Mouse (Mus musculus) left cerebral cortex, postnatal 14 days (tissue): ENCODE results near the gene Cep63. TPM values are rescaled to one million over a fixed set of nuclear protein-coding genes. Genes with fewer than 3 reads are reported as not detected.

Source experiments
- DNase-seq, 2 experiments: peaks; one replicate each; pipeline ENCODE4 v3.0.0; 2021 to 2022; ENCODE audit warnings: low spot score in 2 of 2, mixed read lengths in 1 of 2
- intact Hi-C: fragments of 180-260 bp; cut with DNase I; formaldehyde crosslinking; loops from one replicate; pipeline ENCODE4 v1.15.1; 2025
- total RNA-seq, 2 experiments: library from RNA; stranded (reverse); gene quantifications; 2 replicates each; pipeline ENCODE4 v1.2.3; 2021

Gene Cep63
- total RNA-seq, 2 experiments from 2014 or later: 23.7 to 25.1 TPM

DNA sequence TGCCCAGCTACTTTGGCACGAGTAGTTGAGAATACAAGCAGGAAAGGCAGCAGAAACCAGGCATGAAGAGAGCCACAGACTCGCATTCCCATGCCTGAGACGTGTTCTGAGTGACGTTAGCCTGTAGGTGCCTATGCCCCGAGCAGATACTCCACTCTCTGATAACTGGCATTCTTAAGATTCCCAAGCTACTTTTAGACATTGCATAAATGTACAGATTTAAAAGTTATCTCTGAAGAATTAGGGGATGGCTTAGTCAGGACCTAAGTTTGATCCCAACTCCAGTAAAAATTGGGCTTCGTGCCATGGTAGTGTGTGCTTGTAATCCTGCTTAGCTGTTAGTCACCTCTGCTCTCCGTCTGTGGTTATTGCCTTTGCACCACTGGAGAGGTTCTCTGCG lies 8.1 kb upstream of the Cep63 start:
- intact Hi-C loops: loop anchor here (2.0 to 10.0 kb wide), 2 partner anchors 232 to 670 kb away; partner anchors contain the start of genes 1300017J02Rik and Topbp1
- DNase-seq: no peak

DNA sequence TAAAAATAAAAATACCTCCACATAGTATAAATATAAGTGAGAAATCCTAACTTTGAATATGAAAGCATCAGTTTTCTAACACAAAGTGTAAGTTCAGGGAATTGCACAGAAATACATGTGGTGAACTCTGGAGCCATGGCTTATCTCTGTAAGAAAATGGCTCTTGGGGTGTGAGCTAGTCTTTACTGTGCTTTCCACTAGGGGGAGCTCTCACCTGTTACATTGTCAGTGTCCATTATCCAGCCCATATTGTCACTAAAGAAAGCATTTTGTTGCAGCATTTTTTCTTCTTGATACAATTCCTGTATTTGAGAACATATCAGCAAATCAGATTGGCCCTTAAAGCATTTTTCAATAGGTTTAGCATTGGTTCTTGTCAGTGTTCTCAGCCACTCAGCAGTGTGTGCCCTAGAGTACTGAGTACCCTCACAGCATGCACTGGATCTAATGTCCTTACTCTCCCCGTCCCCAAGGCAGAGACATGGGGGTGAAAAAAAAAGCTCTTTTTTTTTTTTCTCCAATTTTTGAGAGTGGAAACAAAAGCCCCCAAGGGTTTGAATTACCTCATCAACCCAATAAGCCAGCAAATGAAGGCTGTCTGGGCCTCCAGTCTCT lies 6.7 kb upstream of the Cep63 start:
- DNase-seq: peak; percentile 73 to 78
- intact Hi-C loops: loop anchor here (10.0 kb wide), 1 partner anchor 672 kb away; the partner anchor contains the start of genes 1300017J02Rik and Topbp1

DNA sequence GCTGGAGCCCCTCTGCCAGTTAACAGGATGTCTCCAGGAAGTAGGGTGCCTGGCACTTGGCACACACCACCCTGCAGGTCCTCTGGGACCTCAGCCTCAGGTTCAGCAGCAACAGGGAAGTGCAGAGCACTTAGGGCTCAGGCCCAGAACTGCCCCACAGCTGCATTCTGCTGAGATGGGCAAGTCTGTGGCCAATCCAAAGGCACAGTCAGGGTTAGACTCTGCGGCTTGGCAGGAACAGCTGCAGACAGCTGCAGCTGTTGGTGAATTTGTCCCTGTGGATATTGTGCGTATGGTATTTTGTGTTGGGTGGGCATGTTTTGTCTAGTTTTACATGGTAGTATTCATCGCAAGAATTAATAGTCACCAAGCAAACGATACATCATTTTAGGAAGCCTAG lies 5.8 kb upstream of the Cep63 start:
- no peak for DNase-seq
- intact Hi-C loops: loop anchor here (10.0 kb wide), 1 partner anchor 673 kb away; the partner anchor contains the start of genes 1300017J02Rik and Topbp1

DNA sequence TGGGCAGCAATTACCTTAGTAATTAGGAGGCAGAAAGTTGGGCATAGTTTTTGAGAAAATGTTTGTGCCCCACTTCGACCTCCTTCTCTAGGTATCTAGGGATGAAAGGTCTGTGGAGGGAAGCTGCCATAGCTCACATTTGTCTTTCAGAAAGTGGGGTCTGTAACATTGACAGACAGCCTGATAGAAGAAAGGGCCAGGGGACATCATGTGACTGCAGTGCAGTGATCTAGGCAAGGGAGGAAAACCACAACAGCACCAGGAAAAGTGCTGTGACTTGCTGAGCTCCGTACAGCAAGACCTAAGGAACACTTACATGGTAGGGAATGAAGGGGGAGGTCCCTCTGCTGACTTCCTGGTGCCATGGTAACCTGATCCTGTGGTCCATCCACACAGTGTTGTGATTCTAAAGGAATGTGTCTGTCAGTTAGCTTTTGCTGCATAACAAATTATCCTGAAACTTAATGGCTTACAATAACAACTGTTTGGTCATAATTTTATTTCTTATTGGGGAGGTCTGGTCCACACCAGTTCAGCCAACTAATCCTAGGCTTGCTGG lies 5.3 kb upstream of the Cep63 start:
- intact Hi-C loops: loop anchor here (10.0 kb wide), 1 partner anchor 673 kb away; the partner anchor contains the start of genes 1300017J02Rik and Topbp1
- DNase-seq: no peak

DNA sequence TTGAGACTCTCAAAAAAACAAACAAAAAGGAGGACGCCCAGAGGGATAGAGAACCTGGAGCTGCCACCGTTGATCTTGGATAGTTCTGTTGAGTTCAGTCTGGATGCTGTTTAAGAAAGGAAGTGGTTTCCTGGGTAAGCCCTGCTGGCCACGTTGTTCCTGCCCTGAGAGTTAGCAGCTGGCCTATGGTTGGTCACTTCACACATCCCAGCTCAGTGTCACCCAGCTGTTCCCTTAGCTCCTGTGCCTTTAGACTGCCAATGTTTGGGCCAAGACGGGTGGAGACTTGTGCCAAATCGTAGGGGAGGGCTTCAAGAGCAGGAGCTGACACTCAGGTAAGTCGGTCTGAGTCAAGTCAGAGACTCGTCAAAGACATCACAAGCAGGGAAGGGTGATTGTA lies 2.7 kb upstream of the Cep63 start:
- intact Hi-C loops: no loop called here

DNA sequence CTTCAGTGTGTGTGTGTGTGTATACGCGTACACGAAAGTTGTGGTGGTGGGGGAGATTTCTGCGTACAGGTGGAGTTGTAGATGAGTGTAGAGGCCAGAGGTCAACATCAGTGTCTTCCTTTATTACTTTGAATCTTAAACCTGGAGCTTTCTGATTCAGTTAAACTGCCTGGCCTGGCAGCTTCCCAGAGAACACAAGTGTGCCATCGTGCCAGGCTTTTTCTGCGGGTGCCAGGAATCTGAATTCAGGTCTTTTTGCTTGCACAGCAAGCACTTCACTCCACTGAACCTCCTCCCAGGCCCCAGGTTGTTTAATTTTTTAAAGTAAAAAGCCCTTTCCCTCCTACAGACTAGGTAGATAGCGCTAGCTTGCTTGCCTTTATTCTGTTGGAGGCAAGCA lies 1.1 kb upstream of the Cep63 start:
- intact Hi-C loops: no loop called here
- no peak for DNase-seq

More for the DNA sequence above, 2.7 kb upstream of the Cep63 start:
- DNase-seq: no peak

DNA sequence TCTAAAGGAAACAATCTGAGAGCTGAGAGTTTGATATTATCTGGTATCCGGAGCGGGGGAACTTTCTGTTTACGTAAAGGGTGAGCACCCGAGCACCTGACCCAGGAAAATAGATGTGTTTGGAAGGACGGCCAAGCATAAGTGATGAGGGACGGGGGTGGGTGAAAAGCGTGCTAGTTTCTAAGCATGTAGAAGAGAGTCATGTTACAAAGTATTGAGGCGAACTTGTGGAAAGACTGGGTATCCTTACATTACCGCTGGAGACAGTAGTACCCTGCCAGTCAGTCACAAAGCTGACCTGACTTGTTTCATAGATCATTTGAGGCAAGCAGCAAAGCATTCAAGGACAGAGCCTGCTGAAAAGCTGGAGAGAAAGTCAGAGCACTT lies 498 bp upstream of the Cep63 start:
- no peak for DNase-seq
- intact Hi-C loops: no loop called here

DNA sequence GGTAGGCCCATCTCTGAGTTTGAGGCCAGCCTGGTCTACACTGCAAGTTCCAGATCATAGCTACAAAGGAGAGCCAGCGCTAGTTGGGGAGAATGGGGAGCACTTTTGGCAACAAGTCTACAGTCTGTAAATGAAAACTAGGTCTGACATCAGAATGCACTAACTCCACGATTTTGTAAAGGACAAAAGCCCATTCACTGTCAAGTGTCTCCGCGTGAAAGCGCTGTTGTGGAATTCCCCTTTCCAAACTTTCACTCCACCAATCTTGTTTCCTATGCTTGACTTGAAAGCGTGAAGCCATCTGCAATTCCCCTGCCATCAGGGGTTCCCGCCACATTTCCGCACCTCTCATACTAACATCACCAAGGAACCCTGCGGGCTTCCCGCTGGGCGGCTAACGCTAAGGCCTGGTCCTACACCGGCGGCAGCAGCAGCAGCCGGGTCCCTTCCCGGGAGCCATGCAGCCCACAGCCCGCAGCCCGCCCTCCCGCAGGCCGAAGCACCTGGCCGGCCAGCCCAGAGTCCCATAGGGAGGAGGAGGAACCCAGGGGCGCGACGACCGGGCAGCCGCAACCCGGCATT lies 842 bp downstream of the Cep63 start:
- peak in 1 of 2 experiments; percentile 42 for DNase-seq
- intact Hi-C loops: no loop called here

DNA sequence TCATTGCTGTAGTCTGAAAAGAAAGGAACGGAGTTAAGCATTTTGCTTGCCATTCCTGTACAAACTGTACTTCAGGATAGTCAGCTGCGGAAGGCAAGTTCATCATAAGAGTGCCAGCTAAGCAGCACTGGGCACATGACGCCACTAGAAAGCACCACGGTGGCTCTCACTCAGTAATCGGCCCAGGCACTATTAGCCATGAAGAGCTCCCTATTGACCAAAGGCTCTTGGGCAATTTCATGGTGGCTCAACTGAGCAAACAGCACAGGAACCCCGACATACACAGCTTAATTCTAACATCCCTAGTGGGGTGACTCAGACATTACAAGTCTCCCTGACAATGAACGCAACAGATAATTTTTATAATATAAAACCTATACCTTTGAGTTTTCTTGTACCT lies 2.8 kb downstream of the Cep63 start:
- intact Hi-C loops: no loop called here
- DNase-seq: no peak

DNA sequence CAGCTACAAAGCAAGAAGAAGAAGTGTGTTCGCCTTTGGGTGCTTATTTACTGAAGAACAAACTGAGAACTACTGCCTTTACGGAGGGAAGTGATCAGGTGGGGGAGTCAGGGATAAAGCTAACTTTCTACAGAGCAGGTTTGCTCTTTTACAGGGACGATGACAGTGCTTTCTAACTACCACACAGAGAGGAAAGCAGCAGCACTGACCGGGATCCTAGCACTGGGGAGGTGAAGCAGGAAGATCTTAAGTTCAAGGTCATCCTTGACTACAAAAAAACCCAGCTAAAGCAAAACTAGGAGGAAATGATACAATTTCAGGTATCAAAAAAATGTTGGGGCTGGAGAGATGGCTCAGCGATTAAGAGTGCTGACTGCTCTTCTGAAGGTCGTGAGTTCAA lies 3.5 kb downstream of the Cep63 start:
- intact Hi-C loops: no loop called here
- no peak for DNase-seq

DNA sequence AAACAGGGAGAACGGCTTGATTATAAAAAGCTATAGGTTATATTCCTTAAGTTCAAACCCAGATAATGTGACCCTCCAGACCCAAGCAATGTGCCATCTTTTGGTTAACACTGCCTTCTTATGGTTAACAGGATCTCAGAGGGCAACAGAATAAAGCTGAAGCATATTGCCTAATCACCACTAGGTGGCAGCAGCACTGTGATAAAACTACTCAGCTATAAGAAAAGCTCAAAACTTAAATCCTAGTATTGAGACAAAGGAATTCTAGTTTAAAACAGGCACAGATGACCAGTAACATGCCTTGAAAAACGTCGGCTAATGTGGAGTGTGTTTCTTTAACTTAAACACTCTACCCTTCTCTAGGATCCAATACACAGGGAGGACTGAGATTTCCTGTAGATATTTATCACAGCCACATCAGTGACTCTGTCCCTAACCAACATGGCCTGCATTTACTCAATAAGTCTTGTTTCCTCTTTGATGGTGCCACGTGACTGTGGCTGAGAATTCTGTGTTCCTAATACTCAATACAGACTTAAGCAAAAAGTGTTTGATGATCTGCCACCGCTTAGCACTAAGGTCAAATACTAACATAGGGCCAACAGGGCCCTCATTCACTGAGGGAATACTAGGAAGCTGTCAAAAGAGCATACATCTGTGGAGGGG lies 4.0 kb downstream of the Cep63 start:
- peak; percentile 58 to 66 for DNase-seq
- intact Hi-C loops: no loop called here

DNA sequence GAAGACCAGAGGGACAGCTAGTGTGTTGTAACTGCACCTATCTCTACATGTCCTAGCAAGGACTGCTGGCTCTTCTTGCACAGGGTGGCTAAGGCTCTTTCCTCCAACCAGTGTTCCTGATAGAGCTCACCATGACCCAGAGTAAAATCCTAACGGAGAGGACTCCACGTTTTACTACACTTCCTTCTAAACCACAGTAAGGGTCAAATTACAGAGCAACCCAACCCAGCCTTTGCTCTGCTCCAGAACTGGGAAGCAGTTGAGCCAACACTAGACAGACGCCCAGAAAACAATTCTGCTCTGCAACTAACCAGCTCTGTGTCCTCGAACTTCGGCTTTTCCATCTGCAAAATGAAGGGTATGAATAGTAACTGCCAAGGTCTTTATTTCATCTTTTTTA lies 4.9 kb downstream of the Cep63 start:
- DNase-seq: no peak
- intact Hi-C loops: no loop called here

DNA sequence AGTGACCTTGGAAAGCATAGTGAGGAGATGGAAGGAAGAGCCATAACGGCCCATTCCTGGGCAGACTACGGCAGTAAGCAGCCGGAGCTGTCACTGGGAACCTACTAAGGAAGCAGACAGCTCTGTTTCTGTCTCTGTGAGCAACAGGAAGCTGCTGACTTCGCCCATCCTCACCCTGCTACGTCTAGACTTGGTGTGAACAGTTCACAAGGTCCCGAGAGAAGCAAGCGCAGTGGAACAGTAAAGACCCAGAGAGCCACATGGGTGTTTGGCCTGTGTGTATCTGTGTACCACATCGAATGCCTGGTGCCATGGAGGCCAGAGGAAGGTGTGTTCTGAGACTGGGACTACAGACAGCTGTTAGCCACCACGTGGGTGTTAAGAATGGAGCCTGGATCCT lies 10.1 kb downstream of the Cep63 start:
- DNase-seq: no peak
- intact Hi-C loops: no loop called here

DNA sequence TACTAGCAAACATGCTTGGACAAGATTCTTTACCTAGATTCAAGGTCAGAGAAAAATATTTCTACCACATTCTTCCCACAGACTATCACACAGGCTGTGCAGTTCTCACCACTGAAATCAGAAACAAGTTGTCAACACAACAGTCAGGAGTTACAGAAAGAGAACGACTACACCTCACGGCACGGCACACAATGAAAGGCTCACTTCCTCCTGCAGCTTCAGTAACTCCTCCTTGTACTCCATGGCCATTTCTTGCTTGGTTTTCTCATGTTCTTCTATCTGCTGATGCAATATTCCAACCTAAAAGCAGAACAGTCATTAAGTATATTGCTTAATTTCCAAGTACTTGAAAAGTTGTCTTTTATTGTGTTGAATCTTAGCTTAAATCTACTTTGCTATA lies 11.3 kb downstream of the Cep63 start:
- DNase-seq: no peak
- intact Hi-C loops: no loop called here

DNA sequence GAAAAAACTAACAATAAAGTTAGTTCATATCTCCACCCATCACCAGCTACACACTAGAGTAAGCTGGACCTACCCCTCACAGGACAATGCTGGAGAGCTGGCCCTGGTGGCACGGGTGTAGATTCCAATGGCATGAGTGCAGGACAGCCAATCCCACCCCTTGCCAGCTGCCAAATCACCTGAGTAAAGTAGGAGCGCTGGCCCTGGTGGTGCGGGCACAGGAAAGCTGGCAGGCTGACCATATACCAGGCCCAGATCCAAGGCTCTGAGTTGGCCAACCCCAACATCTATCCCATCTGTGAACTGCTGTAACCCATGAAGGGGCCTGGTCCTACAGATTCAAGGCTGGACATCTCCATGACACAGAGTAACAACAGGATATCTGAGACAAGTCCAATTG lies 17.1 kb downstream of the Cep63 start:
- intact Hi-C loops: loop anchor here (5.0 kb wide), 1 partner anchor 202 kb away; no protein-coding TSS in a partner anchor
- DNase-seq: no peak

DNA sequence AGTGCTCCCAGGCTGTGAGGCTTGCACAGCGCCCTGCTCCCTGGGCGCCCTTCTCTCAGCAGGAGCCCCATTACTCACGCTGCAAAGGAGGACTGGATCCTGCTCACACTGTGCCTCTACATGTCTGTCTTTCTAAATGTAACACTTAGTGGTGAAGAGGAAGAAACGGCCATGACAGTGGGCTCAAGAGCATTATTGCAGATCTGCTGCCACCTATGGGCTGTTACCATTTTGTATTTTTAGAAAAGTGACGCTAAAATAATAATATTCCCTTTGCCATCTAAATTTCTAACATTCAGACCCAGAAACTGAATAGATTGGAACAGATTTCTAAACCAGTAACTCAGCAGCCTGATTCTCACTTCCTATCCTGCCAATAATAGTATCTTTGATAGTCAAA lies 18.9 kb downstream of the Cep63 start:
- no peak for DNase-seq
- intact Hi-C loops: loop anchor here (5.0 kb wide), 1 partner anchor 200 kb away; no protein-coding TSS in a partner anchor

DNA sequence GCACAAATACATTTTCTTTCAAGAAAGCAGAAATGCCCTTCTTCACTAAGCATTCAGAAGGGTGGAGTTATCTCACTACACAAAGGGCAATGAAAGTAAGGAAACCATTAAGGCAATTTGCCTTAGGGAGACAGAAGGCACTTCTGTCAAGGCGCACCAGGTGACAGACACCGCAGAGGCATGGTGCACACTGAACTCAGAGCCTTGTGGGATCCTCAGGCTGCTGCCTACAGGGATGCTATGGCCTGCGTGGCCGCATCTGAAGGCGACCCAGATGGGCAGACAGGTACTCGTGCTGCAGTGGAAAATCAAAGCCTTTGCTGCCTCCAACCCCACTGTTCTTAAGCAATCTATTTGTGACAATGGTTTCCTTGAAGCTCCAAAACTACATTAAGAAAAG lies 21.2 kb downstream of the Cep63 start:
- intact Hi-C loops: loop anchor here (5.0 kb wide), 1 partner anchor 198 kb away; no protein-coding TSS in a partner anchor
- no peak for DNase-seq

DNA sequence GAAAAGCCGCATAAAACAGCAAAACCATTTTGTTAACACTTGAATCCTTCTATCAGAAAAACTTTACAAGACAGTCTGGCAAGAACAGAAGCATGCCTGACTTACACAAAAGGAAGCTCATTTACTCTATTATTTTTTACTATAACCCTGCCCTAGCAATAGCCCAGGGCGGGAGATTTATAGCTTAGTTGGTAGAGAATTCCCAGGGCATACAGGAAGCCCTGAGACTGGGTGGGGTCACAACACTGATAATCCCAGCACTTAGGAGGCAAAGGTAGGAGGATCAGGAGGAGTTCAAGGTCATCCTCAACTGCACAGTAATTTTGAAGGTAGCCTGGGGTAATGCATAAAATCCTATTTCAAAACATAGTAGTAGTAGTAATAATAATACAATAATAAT lies 24.7 kb downstream of the Cep63 start:
- intact Hi-C loops: no loop called here
- DNase-seq: no peak

DNA sequence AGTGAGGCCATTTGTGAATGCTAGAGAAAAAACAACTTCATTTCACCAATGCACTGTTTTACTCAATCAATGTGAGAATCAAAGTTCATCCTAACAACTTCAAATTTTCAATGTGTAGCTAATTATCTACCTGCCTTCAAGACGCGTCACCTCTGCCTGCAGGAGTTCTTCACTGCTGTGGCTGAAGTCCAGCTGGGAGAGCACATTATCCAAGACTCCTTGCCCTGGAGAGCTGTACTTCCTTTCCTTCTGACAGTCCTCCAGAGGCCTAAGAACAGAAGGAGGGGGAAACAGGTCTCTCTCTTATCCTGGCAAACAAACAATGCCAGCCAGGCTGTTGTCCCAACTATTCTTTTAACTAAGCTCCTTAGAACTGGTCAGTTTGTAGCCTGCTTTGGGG lies 25.1 kb downstream of the Cep63 start:
- no peak for DNase-seq
- intact Hi-C loops: no loop called here

DNA sequence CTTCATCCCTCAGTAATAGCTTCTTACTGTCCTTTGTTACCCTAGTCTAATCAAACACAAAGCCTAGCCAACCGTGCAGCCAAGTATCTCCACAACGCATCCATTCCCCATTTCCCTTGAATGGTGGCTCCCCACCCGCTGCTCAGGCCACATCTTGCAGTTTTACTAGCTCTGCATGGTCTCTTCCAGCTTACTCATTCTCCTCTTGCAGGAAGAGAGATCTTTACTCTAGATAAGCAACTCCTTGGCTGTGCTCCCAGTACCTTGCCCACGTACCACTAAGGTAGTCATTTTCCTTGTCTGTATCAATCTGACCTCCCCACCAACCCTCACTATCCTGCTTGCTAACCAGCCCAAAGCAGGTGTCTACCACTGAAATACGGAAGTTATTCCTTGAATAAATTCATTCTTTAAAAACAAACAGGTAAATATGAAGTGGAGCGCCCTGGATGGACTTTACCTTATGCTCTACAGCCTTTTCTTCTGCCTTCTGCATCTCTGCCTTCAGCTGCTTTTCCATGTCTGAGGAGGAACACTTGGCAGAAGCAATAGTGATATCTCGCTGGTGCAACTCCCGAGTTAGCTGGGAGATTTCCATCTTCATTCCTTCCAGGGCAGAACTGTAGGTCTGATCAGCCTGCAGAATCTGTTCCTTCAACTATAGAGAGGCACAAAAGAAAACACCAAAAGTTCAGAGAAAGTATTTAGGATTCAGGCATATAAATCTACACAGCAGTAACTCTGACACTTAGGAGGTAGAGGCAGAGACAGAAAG lies 30.5 kb downstream of the Cep63 start:
- intact Hi-C loops: no loop called here
- no peak for DNase-seq
